Mouse (Mus musculus): ENCODE data around the gene Tmem243. TPM values are rescaled to one million over a fixed set of nuclear protein-coding genes. Genes with fewer than 3 reads are reported as not detected.

Gene Tmem243
- polyA plus RNA-seq, 1 experiment from 2014 or later = 8.7 TPM

- Histone ChIP-seq H3K27ac (ENCODE audit: low read depth, low read length) (no peak overlapping the region), H3K27me3 (ENCODE audit: control insufficient read depth, insufficient read depth, low read length) (peaks cover 8% of the 10 kb centered on the region), H3K4me1 (ENCODE audit: control insufficient read depth, insufficient read depth, low read length) (peaks cover 2% of the 10 kb centered on the region; the same call in 1 of the 2 replicates), H3K36me3 (ENCODE audit: control insufficient read depth, insufficient read depth, low read length) (no peaks in the 10 kb centered on the region), H3K9me3 (replicated peaks; ENCODE audit: control insufficient read depth, low read length) (peaks cover 4% of the 10 kb centered on the region), H3K4me2 (peak overlapping the region; percentile 93), H3K9ac (ENCODE audit: low read depth, low read length) (peak overlapping the region; percentile 73), H3K4me3 (ENCODE audit: low read depth, low read length) (peak overlapping the region; percentile 88)
- WGBS (ENCODE audit: insufficient replicate concordance) = under 1% methylated on average over 70 of the region's 83 CpGs
- peak; percentile 73 for ATAC-seq (replicated peaks; ENCODE audit: insufficient number of reproducible peaks, low FRiP score, low TSS enrichment)
Observed at GRCm38 (mm10) chr5:9100849-9101801, 657 bp downstream of the Tmem243 start.

- Histone ChIP-seq H3K4me1 (ENCODE audit: control insufficient read depth, insufficient read depth, low read length) (peaks cover 2% of the 10 kb centered on the region; the same call in 1 of the 2 replicates), H3K27me3 (ENCODE audit: control insufficient read depth, insufficient read depth, low read length) (peaks cover 8% of the 10 kb centered on the region), H3K36me3 (ENCODE audit: control insufficient read depth, insufficient read depth, low read length) (no peaks in the 10 kb centered on the region), H3K4me3 (ENCODE audit: low read depth, low read length) (no peak overlapping the region), H3K27ac (ENCODE audit: low read depth, low read length) (no peak overlapping the region), H3K4me2 (no peak overlapping the region), H3K9me3 (replicated peaks; ENCODE audit: control insufficient read depth, low read length) (no peaks in the 10 kb centered on the region), H3K9ac (ENCODE audit: low read depth, low read length) (no peak overlapping the region)
- no peak for ATAC-seq (replicated peaks; ENCODE audit: insufficient number of reproducible peaks, low FRiP score, low TSS enrichment)
- WGBS (ENCODE audit: insufficient replicate concordance) = 82% methylated on average over 2 of the region's 2 CpGs
Observed at GRCm38 (mm10) chr5:9102696-9103095, 2.2 kb downstream of the Tmem243 start.

- Histone ChIP-seq H3K4me1 (ENCODE audit: control insufficient read depth, insufficient read depth, low read length) (peaks cover 2% of the 10 kb centered on the region; the same call in 1 of the 2 replicates), H3K9me3 (replicated peaks; ENCODE audit: control insufficient read depth, low read length) (no peaks in the 10 kb centered on the region)
- WGBS (ENCODE audit: insufficient replicate concordance) = 81% methylated on average over 8 of the region's 8 CpGs
Observed at GRCm38 (mm10) chr5:9103958-9104357, 3.5 kb downstream of the Tmem243 start.

GRCm38 (mm10) chr5:9106806-9107205 is 6.3 kb downstream of the Tmem243 start:
- no peaks in the 10 kb centered on the region for H3K36me3 ChIP-seq (ENCODE audit: control insufficient read depth, insufficient read depth, low read length)
- no peak overlapping the region for H3K4me3 ChIP-seq (ENCODE audit: low read depth, low read length)
- H3K9ac ChIP-seq (ENCODE audit: low read depth, low read length) = no peak overlapping the region
- no peak for ATAC-seq (replicated peaks; ENCODE audit: insufficient number of reproducible peaks, low FRiP score, low TSS enrichment)
- 74% methylated on average over 6 of the region's 6 CpGs for WGBS (ENCODE audit: insufficient replicate concordance)
- H3K4me2 ChIP-seq = no peak overlapping the region
- peaks cover 8% of the 10 kb centered on the region for H3K27me3 ChIP-seq (ENCODE audit: control insufficient read depth, insufficient read depth, low read length)
- H3K27ac ChIP-seq (ENCODE audit: low read depth, low read length) = no peak overlapping the region
- no peaks in the 10 kb centered on the region for H3K9me3 ChIP-seq (replicated peaks; ENCODE audit: control insufficient read depth, low read length)
- H3K4me1 ChIP-seq (ENCODE audit: control insufficient read depth, insufficient read depth, low read length) = no peaks in the 10 kb centered on the region

More at GRCm38 (mm10) chr5:9103958-9104357, 3.5 kb downstream of the Tmem243 start:
- Histone ChIP-seq H3K4me3 (ENCODE audit: low read depth, low read length) (no peak overlapping the region), H3K9ac (ENCODE audit: low read depth, low read length) (no peak overlapping the region), H3K27ac (ENCODE audit: low read depth, low read length) (no peak overlapping the region), H3K36me3 (ENCODE audit: control insufficient read depth, insufficient read depth, low read length) (no peaks in the 10 kb centered on the region), H3K27me3 (ENCODE audit: control insufficient read depth, insufficient read depth, low read length) (peaks cover 8% of the 10 kb centered on the region), H3K4me2 (no peak overlapping the region)
- no peak for ATAC-seq (replicated peaks; ENCODE audit: insufficient number of reproducible peaks, low FRiP score, low TSS enrichment)

DNA sequence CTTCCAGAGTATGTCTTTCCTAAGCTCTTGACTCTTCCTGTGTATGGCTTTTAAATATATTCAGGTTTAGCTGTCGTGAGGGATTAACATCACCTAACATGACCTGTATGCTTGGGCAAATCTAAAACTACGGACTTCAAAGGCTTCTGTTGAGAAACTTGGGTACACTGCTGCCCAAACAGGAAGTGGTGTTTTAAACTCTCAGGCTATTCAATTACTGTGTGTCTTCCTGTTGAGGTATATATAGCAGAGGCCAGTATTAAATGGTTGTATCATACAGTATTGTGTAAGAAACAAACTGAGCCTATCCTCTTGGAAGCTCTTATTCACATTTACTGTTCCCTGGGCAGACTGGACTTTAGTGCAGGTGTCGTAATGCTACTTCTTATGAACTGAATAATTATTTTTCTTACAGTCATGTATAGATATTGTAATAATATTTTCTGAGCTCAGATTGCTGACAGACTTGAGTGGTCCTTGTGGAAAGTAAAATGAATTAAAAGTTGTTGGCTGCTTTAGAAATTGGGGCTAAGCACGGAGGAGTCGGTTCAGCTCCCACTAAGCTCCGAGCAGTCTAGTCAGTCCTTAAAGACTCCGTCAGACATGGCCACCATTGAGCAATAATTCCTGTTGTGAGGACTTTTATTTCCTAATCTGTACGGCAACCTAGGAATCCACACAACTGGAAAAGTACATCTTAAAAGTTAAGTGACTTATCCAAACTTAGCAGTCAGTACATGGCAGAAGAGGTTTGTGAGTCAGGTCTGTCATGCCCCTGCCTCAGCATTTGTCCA is 7.0 kb downstream of the Tmem243 start:
- no peaks in the 10 kb centered on the region for H3K9me3 ChIP-seq (replicated peaks; ENCODE audit: control insufficient read depth, low read length)
- H3K27ac ChIP-seq (ENCODE audit: low read depth, low read length) = no peak overlapping the region
- H3K4me1 ChIP-seq (ENCODE audit: control insufficient read depth, insufficient read depth, low read length) = no peaks in the 10 kb centered on the region
- no peak overlapping the region for H3K9ac ChIP-seq (ENCODE audit: low read depth, low read length)
- H3K4me2 ChIP-seq = no peak overlapping the region
- no peak overlapping the region for H3K4me3 ChIP-seq (ENCODE audit: low read depth, low read length)
- 82% methylated on average over 8 of the region's 8 CpGs for WGBS (ENCODE audit: insufficient replicate concordance)
- ATAC-seq (replicated peaks; ENCODE audit: insufficient number of reproducible peaks, low FRiP score, low TSS enrichment) = no peak
- H3K36me3 ChIP-seq (ENCODE audit: control insufficient read depth, insufficient read depth, low read length) = no peaks in the 10 kb centered on the region
- peaks cover 1% of the 10 kb centered on the region for H3K27me3 ChIP-seq (ENCODE audit: control insufficient read depth, insufficient read depth, low read length)

DNA sequence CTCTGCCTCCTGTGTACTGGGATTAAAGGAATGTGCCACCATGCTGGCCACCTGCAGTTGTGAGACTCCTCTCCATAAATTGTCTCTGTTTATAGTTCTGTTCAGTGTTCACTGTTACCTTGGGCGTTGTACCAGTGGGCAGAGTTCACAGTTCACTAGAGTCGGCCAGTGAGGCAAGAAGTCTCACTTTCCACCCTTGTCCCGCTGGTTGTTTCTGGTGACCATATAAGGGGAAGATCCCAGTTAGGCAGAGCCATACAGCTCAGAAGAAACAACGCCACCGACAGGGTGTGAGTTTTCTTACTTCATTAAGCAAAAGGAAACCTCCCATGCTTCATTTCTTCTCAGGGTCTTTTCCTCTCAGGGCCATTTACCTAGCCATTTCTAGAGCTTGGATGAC is 8.0 kb downstream of the Tmem243 start:
- 78% methylated on average over 5 of the region's 5 CpGs for WGBS (ENCODE audit: insufficient replicate concordance)

DNA sequence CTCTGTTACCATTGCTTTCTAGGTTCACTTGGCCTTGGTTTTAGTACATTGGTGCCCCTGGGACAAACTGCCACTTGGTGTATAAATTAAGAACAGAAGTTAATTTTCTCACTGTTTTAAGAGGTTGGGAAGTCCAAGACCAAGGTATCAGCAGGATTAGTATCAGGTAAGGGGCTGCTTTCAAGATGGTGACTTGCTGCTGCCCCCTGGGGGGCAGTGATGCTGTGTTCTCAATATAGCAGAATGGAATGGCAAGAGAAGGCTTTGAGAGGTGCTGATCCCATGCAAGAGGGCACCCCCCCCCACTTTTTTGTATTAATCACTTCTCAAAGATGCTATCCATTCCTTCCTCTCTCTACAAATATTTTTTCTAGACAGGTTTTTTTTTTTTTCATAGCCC is 9.1 kb downstream of the Tmem243 start:
- H3K36me3 ChIP-seq (ENCODE audit: control insufficient read depth, insufficient read depth, low read length) = no peaks in the 10 kb centered on the region
- no peak overlapping the region for H3K4me3 ChIP-seq (ENCODE audit: low read depth, low read length)
- ATAC-seq (replicated peaks; ENCODE audit: insufficient number of reproducible peaks, low FRiP score, low TSS enrichment) = no peak
- H3K27ac ChIP-seq (ENCODE audit: low read depth, low read length) = no peak overlapping the region
- no peak overlapping the region for H3K9ac ChIP-seq (ENCODE audit: low read depth, low read length)
- H3K9me3 ChIP-seq (replicated peaks; ENCODE audit: control insufficient read depth, low read length) = no peaks in the 10 kb centered on the region
- H3K4me2 ChIP-seq = no peak overlapping the region
- no peaks in the 10 kb centered on the region for H3K4me1 ChIP-seq (ENCODE audit: control insufficient read depth, insufficient read depth, low read length)
- H3K27me3 ChIP-seq (ENCODE audit: control insufficient read depth, insufficient read depth, low read length) = no peaks in the 10 kb centered on the region

More for the DNA sequence above, 8.0 kb downstream of the Tmem243 start:
- H3K4me2 ChIP-seq = no peak overlapping the region
- no peaks in the 10 kb centered on the region for H3K4me1 ChIP-seq (ENCODE audit: control insufficient read depth, insufficient read depth, low read length)
- H3K27ac ChIP-seq (ENCODE audit: low read depth, low read length) = no peak overlapping the region
- no peak overlapping the region for H3K4me3 ChIP-seq (ENCODE audit: low read depth, low read length)
- no peak overlapping the region for H3K9ac ChIP-seq (ENCODE audit: low read depth, low read length)
- no peak for ATAC-seq (replicated peaks; ENCODE audit: insufficient number of reproducible peaks, low FRiP score, low TSS enrichment)
- H3K27me3 ChIP-seq (ENCODE audit: control insufficient read depth, insufficient read depth, low read length) = no peaks in the 10 kb centered on the region
- no peaks in the 10 kb centered on the region for H3K36me3 ChIP-seq (ENCODE audit: control insufficient read depth, insufficient read depth, low read length)
- H3K9me3 ChIP-seq (replicated peaks; ENCODE audit: control insufficient read depth, low read length) = no peaks in the 10 kb centered on the region

GRCm38 (mm10) chr5:9111285-9111684 is 10.8 kb downstream of the Tmem243 start:
- H3K36me3 ChIP-seq (ENCODE audit: control insufficient read depth, insufficient read depth, low read length) = no peaks in the 10 kb centered on the region
- WGBS (ENCODE audit: insufficient replicate concordance) = 63% methylated on average over 2 of the region's 2 CpGs
- no peak overlapping the region for H3K4me2 ChIP-seq
- H3K4me1 ChIP-seq (ENCODE audit: control insufficient read depth, insufficient read depth, low read length) = no peaks in the 10 kb centered on the region
- no peaks in the 10 kb centered on the region for H3K9me3 ChIP-seq (replicated peaks; ENCODE audit: control insufficient read depth, low read length)
- H3K27ac ChIP-seq (ENCODE audit: low read depth, low read length) = no peak overlapping the region
- no peak for ATAC-seq (replicated peaks; ENCODE audit: insufficient number of reproducible peaks, low FRiP score, low TSS enrichment)
- no peaks in the 10 kb centered on the region for H3K27me3 ChIP-seq (ENCODE audit: control insufficient read depth, insufficient read depth, low read length)
- no peak overlapping the region for H3K4me3 ChIP-seq (ENCODE audit: low read depth, low read length)
- no peak overlapping the region for H3K9ac ChIP-seq (ENCODE audit: low read depth, low read length)
